Mouse (Mus musculus) G1E (cell line): ENCODE results near the gene Ppp1r18.
A peak's percentile ranks its signal among the peaks of the same experiment; 100 is the strongest.

Source experiments
- CTCF ChIP-seq: IDR thresholded peaks from 2 replicates; pipeline ENCODE4 v1.5.1; 2012; ENCODE audit warnings: low read depth, low read length, inconsistent platforms, mixed read lengths
- GATA2 ChIP-seq: IDR thresholded peaks from 2 replicates; pipeline ENCODE4 v1.6.1; 2012; ENCODE audit warnings: low read depth, low read length, inconsistent platforms, borderline replicate concordance
- POLR2AphosphoS5 ChIP-seq: IDR thresholded peaks from 2 replicates; pipeline ENCODE4 v1.6.1; 2012; ENCODE audit warnings: low read depth, low read length, inconsistent platforms; ENCODE audit not compliant: insufficient replicate concordance

DNA sequence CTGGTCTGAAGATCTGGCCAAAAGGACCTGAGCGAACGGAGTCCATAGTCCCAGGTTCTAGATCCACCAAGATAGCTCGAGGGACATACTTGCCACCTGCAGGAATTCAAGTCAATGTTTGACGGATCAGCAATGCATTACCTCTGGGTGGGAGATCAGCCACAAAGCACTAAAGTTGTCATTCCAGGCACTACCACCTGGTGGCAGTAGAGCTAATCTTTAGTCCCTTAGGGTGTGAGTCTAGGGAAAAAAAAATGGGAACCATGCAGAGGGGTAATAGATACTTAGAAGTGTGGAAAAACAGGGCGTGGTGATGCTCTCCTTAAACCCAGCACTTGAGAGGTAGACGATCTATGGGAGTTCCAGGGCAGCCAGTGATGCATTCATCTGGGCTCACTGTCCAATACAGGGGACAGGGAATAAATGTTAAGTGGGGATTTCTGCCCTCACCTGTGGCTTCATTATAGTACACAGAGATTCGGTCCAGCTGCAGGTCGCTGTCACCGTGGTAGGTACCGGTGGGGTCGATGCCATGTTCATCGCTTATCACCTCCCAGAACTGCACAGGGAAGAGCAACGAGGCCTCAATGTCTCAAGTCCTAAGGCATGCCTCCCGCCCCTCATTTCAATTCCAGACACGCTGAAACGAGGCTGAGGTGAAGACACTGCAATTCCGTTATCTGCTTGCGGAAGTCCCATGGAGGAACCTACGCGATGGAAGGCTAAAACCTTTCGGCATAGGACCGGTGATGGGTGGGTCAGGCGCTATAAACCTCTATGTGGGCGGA, 29.0 kb upstream of the Ppp1r18 start:
- peak; percentile 80 for TF ChIP-seq CTCF
- no peak; the same call in 1 of the 2 replicates for TF ChIP-seq POLR2AphosphoS5
- TF ChIP-seq GATA2, result no peak
